Mouse (Mus musculus) activated CD4-positive, CD25-positive, alpha-beta regulatory T cell, adult 4 months (primary cell): ENCODE data around the gene Olfr319. TPM values are rescaled to one million over a fixed set of nuclear protein-coding genes. Genes with fewer than 3 reads are reported as not detected.
"Not testable (repeated sequence)": the region's sequence is repeated elsewhere in the genome, so short reads cannot be mapped to it uniquely, and the experiment has no call there.

Experiments used
- ATAC-seq: one replicate; pipeline ENCODE4 v1.8.0; 2017
- polyA plus RNA-seq, 2 experiments: library from polyadenylated mRNA; unstranded; fragments of 100-300 nt; shearing (Covaris generic); gene quantifications; one replicate each; pipeline ENCODE4 v1.2.1; 2017

Olfr319 gene
- not detected for polyA plus RNA-seq

DNA sequence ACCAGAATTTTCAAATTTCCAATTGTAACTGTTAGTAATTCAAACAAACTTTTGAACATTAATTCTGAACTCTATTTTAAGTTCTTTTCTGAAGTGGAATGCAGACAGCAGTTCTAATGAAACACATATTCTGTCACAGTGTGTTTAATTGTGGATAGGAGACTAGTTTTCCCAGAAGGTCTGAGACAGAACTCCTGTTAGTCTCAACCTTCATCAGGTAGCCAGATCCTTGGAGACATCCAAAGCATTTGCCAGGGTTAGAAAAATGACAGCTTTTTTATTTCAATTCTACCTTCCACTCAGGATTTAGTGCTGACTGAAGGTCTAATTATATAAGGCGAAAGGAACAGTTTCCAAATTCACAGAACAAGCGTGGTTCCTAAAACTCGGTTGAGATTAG, at the start of gene Olfr319:
Gene Olfr319, plus strand, starts transcription at position 301 of the 400 bp plus-strand sequence.
- no peak for ATAC-seq

DNA sequence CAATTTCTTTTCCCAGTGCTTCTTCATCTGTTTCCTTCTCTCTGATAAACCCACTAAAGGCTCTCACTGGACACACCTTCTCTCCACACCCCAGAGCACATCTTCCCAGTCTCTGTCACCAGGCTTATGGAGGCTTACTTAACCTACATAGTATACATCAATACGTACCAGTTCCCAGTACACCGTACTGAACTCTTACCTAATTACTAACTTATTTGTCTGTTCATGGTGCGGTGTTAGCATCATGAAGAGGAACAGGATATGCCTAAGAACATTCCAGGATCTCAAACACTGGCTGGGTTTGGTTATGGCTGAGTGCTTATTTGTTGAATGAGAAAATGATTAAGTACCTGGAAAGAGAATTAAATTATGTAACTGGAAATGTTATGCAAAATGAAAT, 43.8 kb upstream of the Olfr319 start:
- ATAC-seq, result no peak

DNA sequence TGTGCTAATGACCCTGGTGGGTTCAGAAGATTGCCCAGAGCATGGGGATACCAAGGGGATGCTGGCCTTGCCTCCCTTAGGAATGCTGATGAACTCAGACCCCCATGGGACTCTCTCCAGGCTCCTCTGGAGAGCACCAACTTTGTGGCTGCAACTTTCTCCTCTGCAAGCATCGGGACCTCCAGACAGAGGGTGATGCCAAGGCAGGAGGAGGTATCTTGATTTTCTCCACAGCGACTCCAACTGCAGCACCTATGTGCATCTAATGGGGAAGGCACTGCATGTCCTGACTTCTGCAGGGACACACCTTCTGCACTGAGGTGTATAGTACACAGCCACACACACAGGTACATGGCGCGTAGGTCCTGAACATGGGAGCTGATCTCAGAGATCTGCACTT, 40.4 kb upstream of the Olfr319 start, which contains the start of gene Olfr322:
Gene Olfr322, plus strand, starts transcription at position 187 of the 400 bp plus-strand sequence.
- ATAC-seq, result no peak

DNA sequence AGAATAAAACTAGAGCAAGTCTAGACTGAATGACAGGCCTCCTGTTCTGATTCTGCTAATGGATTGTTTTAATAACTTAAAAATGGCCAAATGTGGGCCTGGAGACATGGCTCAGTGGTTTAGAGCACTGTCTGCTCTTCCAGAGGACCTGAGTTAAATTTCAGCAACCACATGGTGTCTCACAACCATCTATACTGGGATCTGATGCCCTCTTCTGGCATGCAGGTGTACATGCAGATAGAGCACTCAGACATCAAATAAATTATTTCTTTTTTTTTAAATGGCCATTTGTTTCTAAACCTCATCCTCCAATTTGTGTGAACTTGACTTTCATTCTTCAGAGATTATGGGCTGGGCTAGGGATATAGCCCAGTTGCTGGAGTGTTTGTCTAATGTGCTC, 29.7 kb upstream of the Olfr319 start:
- no peak for ATAC-seq

DNA sequence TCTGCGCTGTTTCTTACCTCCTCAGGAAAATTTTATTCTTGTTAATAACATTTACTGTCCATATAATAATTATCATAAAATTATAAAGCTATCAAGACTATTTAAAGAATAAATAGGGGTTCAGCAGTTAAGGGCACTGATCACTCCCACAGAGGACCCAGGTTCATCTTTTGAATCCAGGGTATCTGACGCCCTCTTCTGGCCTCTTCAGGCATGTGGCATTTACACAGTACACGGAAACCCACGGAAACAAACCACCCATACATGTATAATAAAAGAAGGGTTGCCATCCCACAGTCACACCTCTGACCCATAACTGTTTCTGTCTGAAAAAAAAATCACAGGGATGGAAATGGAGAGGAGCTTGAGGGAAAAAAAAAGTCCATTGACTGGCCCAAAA, 27.1 kb upstream of the Olfr319 start:
- ATAC-seq, result no peak

DNA sequence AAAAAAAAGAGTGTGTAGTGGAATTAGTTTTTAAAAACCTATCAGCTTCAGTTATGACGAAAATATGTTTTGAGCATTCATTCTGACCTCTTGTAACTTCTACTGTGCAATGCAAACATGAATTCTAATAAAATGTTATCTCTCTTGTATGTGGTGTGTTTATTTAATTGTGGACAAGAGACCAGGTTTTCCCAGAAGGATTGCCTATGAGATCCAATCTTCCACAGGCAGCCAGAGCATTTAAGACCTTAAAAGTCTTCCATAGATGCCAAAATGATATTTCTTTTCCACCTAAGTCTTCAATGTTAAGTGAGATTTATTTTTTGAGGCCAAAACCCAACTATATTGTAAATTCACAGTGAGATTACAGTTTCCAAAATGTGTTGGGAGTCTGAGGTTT, 18.2 kb upstream of the Olfr319 start, which contains the start of gene Olfr320:
Gene Olfr320, plus strand, starts transcription at position 301 of the 400 bp plus-strand sequence.
- no peak for ATAC-seq

DNA sequence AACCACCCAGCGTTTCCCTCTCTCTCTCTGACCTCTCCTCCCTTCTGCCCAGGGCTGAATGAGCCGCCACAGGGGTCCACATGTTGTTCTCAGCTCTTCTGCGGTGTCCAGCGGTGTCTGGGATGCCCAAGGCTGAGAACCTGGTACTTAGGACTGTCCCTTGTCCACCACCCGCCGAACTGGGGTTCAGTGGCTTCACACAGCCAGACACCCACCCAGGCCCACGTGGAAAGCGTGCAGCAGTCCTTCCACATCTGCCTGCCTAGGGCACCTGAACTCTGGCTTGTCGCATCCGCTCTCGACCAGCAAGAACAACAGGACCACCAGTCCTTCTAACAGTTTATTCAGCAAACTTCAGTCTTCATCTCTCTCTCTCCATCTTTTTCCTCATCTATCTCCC, 10.1 kb downstream of the Olfr319 start:
- no peak for ATAC-seq

DNA sequence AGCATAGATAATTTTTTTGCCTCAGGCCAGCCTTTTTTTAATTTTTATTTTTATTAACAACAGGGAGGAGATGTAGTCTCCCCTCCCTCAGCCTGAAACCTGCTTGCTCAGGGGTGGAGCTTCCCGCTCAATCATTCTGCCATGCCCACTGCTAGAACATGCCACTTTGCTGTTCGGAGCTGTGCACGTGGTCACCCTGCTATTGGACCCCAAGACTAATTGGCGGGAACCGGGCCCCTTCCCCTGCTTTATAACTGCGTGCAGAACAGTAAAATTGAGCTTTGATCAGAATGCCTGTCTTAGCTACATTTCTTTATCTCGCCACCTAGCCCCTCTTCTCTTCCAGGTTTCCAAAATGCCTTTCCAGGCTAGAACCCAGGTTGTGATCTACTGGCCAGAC, 18.8 kb downstream of the Olfr319 start:
- ATAC-seq, result not testable (repeated sequence)

DNA sequence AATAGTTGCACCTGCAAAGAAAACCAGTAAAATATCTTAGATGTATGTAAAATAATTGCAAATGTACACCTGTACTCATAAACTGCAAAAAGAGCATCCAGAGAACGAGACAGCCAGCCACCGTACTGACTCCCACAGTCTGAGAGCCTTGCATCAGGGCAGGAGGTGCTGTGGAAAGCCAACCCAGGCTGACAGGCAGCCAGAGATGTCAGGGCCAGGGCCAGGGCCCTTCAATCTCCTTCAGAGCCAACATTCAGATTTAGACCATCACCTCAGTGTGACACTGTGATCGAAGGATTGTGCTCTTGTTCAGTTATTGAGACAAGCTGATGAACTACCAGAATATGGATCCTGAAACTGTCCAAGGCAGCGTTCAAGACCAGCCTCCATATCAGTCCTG, 20.7 kb downstream of the Olfr319 start:
- ATAC-seq, result no peak

DNA sequence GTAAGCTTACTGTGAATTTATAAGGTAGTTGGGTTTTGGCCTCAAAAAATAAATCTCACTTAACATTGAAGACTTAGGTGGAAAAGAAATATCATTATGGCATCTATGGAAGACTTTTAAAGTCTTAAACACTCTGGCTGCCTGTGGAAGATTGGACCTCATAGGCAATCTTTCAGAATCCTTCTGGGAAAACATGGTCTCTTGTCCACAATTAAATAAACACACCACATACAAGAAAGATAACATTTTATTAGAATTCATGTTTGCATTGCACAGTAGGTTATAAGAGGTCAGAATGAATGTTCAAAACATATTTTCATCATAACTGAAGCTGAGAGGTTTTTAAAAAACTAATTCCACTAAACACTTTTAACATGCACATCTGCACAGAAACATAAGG, 25.0 kb downstream of the Olfr319 start, which contains the start of gene Olfr318:
Gene Olfr318, minus strand, starts transcription at position 101 of the 400 bp plus-strand sequence.
- ATAC-seq, result no peak

DNA sequence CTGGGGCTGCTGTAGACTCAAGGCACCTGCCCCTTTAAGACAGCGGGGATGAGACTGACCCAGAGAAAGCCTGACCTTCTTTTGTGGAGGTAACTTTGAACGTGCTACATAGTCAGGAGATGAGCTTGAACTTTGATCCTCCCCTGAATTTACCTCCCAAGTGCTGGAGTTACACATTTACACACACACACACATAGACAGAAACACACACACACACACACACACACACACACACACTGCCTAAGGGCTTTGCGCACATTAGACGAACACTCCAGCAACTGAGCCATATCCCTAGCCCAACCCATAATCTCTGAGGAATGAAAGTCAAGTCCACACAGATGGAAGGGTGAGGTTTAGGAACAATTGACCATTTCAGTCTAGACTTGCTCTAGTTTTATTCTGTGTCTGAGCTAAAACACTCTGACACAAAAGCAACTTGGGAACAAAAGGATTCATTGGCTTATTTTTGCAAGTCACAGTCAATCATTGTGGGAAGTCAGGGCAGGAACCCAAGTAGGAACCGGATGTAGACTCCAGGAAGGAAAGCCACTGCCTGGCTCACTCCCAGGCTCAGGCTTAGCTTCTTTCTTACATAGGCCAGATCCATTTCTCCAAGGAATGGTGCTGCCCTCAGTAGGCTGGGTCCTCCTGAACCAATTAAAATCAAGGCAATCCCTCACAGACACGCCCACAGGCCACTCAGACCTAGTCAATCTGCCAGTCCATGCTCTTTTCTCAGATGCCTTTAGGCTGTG, 29.1 kb downstream of the Olfr319 start:
- ATAC-seq, result not testable (repeated sequence)

DNA sequence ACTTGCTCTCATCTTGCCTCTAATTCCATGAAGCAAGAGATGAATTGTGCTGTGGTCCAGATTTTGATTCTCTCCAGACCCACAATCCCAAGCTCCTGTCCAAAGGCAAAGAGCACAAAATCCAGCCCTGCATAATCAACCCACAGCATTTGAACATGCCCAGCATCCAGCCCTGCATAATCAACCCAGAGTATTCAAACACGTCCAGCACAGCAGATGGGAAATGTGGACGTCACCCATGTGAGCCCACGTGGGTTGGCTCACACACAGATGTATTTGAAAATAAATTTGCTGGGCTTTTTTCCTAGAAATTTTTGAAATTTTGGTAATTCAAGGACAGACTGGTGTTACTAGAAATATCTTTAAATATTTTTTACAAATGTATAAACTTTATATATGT, 34.4 kb downstream of the Olfr319 start:
- no peak for ATAC-seq

DNA sequence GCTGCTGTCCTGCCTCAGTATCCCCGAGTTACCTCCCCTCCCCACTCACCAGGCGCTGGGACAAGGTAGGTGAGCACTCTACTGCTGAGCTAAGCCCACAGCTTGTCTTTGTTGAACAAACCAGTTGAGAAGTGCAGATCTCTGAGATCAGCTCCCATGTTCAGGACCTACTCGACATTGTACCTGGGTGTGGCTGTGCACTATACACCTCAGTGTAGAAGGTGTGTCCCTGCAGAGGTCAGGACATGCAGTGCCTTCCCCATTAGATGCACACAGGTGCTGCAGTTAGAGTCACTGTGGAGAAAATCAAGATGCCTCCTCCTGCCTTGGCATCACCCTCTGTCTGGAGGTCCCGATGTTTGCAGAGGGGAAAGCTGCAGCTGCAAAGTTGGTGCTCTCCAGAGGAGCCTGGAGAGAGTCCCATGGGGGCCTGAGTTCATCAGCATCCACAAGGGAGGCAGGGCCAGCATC, 39.9 kb downstream of the Olfr319 start, which contains the start of gene Olfr317:
Gene Olfr317, minus strand, starts transcription at position 421 of the 471 bp plus-strand sequence.
- no peak for ATAC-seq

DNA sequence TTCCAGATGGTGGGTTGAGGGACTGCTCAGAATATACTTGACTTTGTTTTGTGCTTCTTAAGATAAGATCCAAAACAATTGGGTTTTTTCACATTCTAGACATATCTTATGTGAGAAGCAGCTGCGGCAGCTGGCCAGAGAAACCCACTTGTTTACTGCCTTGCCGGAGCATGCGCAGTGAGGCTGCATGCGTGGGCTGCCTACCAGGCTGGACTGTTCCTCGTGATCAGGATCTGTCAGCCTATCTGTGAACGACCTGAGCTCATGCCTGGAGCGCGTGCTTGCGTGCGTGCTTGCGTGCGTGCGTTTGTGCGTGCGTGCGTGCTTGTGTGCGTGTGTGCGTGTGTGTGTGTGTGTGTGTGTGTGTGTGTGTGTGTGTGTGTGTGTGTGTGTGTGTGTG, 52.1 kb downstream of the Olfr319 start:
- not testable (repeated sequence) for ATAC-seq

DNA sequence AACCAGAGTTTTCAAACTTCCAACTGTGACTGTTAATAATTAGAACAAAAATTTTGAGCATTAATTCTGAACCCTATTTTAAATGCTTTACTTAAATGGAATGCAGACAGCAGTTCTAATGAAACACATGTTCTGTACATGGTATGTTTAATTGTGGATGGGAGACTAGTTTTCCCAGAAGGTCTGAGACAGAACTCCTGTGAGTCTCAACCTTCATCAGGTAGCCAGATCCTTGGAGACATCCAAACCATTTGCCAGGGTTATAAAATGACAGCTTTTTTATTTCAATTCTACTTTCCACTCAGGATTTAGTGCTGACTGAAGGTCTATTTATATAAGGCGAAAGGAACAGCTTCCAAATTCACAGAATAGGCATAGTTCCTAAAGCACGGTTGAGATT, 53.5 kb downstream of the Olfr319 start, which contains the start of gene Olfr316:
Gene Olfr316, plus strand, starts transcription at position 301 of the 400 bp plus-strand sequence.
- ATAC-seq, result no peak

Other genes with a start within 250 kb of the Olfr319 start
- not detected for gene Lypd9, start 246.2 kb upstream of the Olfr319 start, polyA plus RNA-seq
- gene Olfr30, start 236.9 kb upstream of the Olfr319 start, polyA plus RNA-seq, result not detected
- not detected for gene Olfr332, start 206.6 kb upstream of the Olfr319 start, polyA plus RNA-seq
- not detected for gene Olfr331, start 196.6 kb upstream of the Olfr319 start, polyA plus RNA-seq
- under 1 TPM in 1 of 2 experiments, not detected in 1; 0.16 TPM for gene Olfr330, start 164.3 kb upstream of the Olfr319 start, polyA plus RNA-seq
- not detected for gene Olfr329-ps, start 152.7 kb upstream of the Olfr319 start, polyA plus RNA-seq
- not detected for gene Olfr328, start 143.5 kb upstream of the Olfr319 start, polyA plus RNA-seq
- gene Olfr224, start 128.6 kb upstream of the Olfr319 start, polyA plus RNA-seq, result not detected
- not detected for gene Olfr325, start 121.4 kb upstream of the Olfr319 start, polyA plus RNA-seq
- gene Olfr324, start 104.0 kb upstream of the Olfr319 start, polyA plus RNA-seq, result not detected
- not detected for gene 2210407C18Rik, start 83.1 kb upstream of the Olfr319 start, polyA plus RNA-seq
- gene Olfr323, start 68.7 kb upstream of the Olfr319 start, polyA plus RNA-seq, result not detected
- not detected for gene Trim58, start 58.7 kb upstream of the Olfr319 start, polyA plus RNA-seq
- gene Olfr322, start 40.4 kb upstream of the Olfr319 start, polyA plus RNA-seq, result not detected
- gene Olfr320, start 18.1 kb upstream of the Olfr319 start, polyA plus RNA-seq, result under 1 TPM in 1 of 2 experiments, not detected in 1; 0.11 TPM
- not detected for gene Olfr318, start 24.9 kb downstream of the Olfr319 start, polyA plus RNA-seq
- gene Olfr317, start 40.0 kb downstream of the Olfr319 start, polyA plus RNA-seq, result not detected
- gene Olfr316, start 53.6 kb downstream of the Olfr319 start, polyA plus RNA-seq, result not detected
- not detected for gene Olfr315, start 74.0 kb downstream of the Olfr319 start, polyA plus RNA-seq
- gene Olfr314, start 83.8 kb downstream of the Olfr319 start, polyA plus RNA-seq, result not detected
- gene Fam183b, start 102.8 kb downstream of the Olfr319 start, polyA plus RNA-seq, result not detected
- gene Olfr313, start 115.8 kb downstream of the Olfr319 start, polyA plus RNA-seq, result not detected
- gene Olfr312, start 130.1 kb downstream of the Olfr319 start, polyA plus RNA-seq, result under 1 TPM in 1 of 2 experiments, not detected in 1; 0.20 TPM
- under 1 TPM in 1 of 2 experiments, not detected in 1; 0.28 TPM for gene Olfr311, start 140.1 kb downstream of the Olfr319 start, polyA plus RNA-seq
- gene Gm12258, start 148.0 kb downstream of the Olfr319 start, polyA plus RNA-seq, result 10 to 100 TPM in 1 of 2 experiments, 1 to 10 TPM in 1; 9.8 to 10.5 TPM
- 1 to 10 TPM; 6.4 to 9.2 TPM for gene 2810021J22Rik, start 168.1 kb downstream of the Olfr319 start, polyA plus RNA-seq
- gene Zfp39, start 205.1 kb downstream of the Olfr319 start, polyA plus RNA-seq, result 1 to 10 TPM; 7.4 to 7.7 TPM
- not detected for gene Btnl10, start 218.7 kb downstream of the Olfr319 start, polyA plus RNA-seq
- gene Rnf187, start 239.8 kb downstream of the Olfr319 start, polyA plus RNA-seq, result 10 to 100 TPM; 11.4 to 17.9 TPM
- gene Hist3h2ba, start 249.8 kb downstream of the Olfr319 start, polyA plus RNA-seq, result 1 to 10 TPM; 1.8 to 4.2 TPM